Comparison of ENCODE assay signal across 10 mouse cellular contexts in the genomic region with DNA sequence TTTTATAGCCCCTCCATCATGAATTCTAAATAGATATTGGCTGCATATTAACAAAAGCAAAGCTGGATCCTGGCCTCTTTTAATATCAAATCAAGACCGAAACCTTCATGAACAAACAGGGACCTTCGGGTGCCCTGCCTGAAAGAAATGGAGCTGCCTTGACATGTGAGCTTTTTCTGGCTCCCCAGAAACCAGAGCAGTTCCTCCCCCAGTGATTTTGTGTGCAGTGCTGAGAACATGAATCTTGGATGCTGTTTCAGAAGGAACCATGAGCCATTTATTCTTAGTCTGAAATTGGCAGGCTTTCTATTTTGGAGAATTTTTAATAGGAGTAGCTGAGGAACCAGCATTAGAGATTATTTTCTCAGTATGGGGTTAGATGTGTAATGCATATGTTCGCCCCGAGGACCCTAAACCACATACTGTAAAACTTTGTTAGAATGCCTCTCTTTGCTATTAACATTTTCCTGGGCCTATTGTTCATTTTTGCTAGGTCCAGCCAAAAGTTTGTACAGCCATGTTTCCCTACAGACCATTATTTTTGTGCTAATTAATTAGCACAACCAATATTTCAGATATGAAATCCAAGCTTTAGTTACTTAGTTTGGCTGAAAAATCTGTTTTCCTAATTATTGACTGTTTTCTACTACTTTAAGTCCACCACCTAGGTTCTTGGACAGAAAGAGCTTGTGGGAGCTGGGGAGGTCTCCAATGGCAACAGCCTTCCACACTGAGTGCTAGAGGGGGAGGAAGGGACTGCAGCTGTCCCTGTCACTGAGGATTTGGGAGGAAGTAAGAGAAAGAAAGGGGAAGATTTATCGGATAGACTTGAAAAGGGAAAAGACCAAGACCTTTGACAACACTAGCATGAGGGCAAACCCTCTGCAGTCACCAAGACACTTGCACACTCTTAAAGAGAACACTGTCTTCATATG.
DNase-seq lines count a peak whose midpoint lies in the region; ATAC-seq and TF ChIP-seq lines count a peak whose summit lies in the region.
"Had no signal": no experiment of that assay in that cellular context is flagged by ENCODE, and none has a peak within 500 bp of the region (broad histone marks: within the 10 kb centered on the region; RNA-seq: fewer than 3 reads in every experiment).

No protein-coding gene starts in this region.

- H3K27ac ChIP-seq in kidney, postnatal 0 days, result no peak overlapping the region
- no peak overlapping the region for H3K27ac ChIP-seq in kidney, embryonic 15.5 days
- peak overlapping the region; percentile 72 for H3K27ac ChIP-seq in limb, embryonic 13.5 days
- H3K27ac ChIP-seq: embryonic facial prominence, embryonic 12.5 days had no signal

- H3K9me3 ChIP-seq in kidney, postnatal 0 days (replicated peaks; ENCODE audit: low read length), result no peaks in the 10 kb centered on the region
- no peaks in the 10 kb centered on the region for H3K9me3 ChIP-seq in kidney, embryonic 15.5 days (replicated peaks)
- H3K9me3 ChIP-seq in limb, embryonic 13.5 days, result no peaks in the 10 kb centered on the region
- H3K9me3 ChIP-seq: embryonic facial prominence, embryonic 12.5 days had no signal

- 69% methylated on average over 5 of the region's 5 CpGs for WGBS in kidney, postnatal 0 days
- WGBS in kidney, embryonic 15.5 days, result 72% methylated on average over 5 of the region's 5 CpGs
- 47% methylated on average over 5 of the region's 5 CpGs for WGBS in limb, embryonic 13.5 days

- H3K4me2 ChIP-seq in kidney, postnatal 0 days (ENCODE audit: low read length), result no peak overlapping the region
- H3K4me2 ChIP-seq in kidney, embryonic 15.5 days, result no peak overlapping the region
- no peak overlapping the region for H3K4me2 ChIP-seq in limb, embryonic 13.5 days (replicated peaks)
- H3K4me2 ChIP-seq: embryonic facial prominence, embryonic 12.5 days had no signal

- H3K27me3 ChIP-seq in kidney, postnatal 0 days (ENCODE audit: insufficient read depth, low read length), result no peaks in the 10 kb centered on the region
- H3K27me3 ChIP-seq in kidney, embryonic 15.5 days, result no peaks in the 10 kb centered on the region
- H3K27me3 ChIP-seq in limb, embryonic 13.5 days, result no peaks in the 10 kb centered on the region
- H3K27me3 ChIP-seq: embryonic facial prominence, embryonic 12.5 days had no signal

- no peaks in the 10 kb centered on the region for H3K36me3 ChIP-seq in kidney, postnatal 0 days (ENCODE audit: insufficient read depth, low read length)
- no peaks in the 10 kb centered on the region for H3K36me3 ChIP-seq in kidney, embryonic 15.5 days
- H3K36me3 ChIP-seq in limb, embryonic 13.5 days, result no peaks in the 10 kb centered on the region
- H3K36me3 ChIP-seq: embryonic facial prominence, embryonic 12.5 days had no signal

- H3K4me1 ChIP-seq in kidney, postnatal 0 days (replicated peaks; ENCODE audit: insufficient read depth, low read length), result no peaks in the 10 kb centered on the region
- no peaks in the 10 kb centered on the region for H3K4me1 ChIP-seq in kidney, embryonic 15.5 days
- H3K4me1 ChIP-seq in limb, embryonic 13.5 days, result peaks cover 9% of the 10 kb centered on the region

- no peak overlapping the region for H3K9ac ChIP-seq in kidney, postnatal 0 days (ENCODE audit: low read depth, low read length)
- H3K9ac ChIP-seq in kidney, embryonic 15.5 days, result no peak overlapping the region
- no peak overlapping the region for H3K9ac ChIP-seq in limb, embryonic 13.5 days
- H3K9ac ChIP-seq: embryonic facial prominence, embryonic 12.5 days had no signal

- H3K4me3 ChIP-seq in kidney, postnatal 0 days (replicated peaks; ENCODE audit: low read depth, low read length), result no peak overlapping the region
- no peak overlapping the region for H3K4me3 ChIP-seq in kidney, embryonic 15.5 days (replicated peaks)
- no peak overlapping the region for H3K4me3 ChIP-seq in limb, embryonic 13.5 days
- H3K4me3 ChIP-seq: embryonic facial prominence, embryonic 12.5 days had no signal

- DNase-seq in adrenal gland, postnatal 10 days, result peak; percentile 20
- DNase-seq in adrenal gland, adult 2 months, result no peak
- DNase-seq in kidney, postnatal 0 days (ENCODE audit: low spot score), result peak; percentile 32
- peak; percentile 34 to 39 for DNase-seq in gastrocnemius, adult 8-10 months (ENCODE audit: low spot score in 2 of 2)
- no peak for DNase-seq in c-Kit-positive CD71-positive TER-119-positive erythroid progenitor cells, embryonic 14.5 days (ENCODE audit: low spot score)
- no peak for DNase-seq in kidney, postnatal 25 days

- TF ChIP-seq CTCF in kidney, postnatal 0 days (IDR thresholded peaks at IDR 0.05; ENCODE audit: low read depth), result no peak

- no peak for ATAC-seq in kidney, postnatal 0 days (replicated peaks; ENCODE audit: low FRiP score, low read depth)
- no peak for ATAC-seq in kidney, embryonic 15.5 days (replicated peaks; ENCODE audit: low FRiP score)
- ATAC-seq in limb, embryonic 13.5 days (ENCODE audit: low FRiP score, low read depth), result peak; percentile 89
- ATAC-seq: lung, postnatal 0 days had no signal

Comparison
In these comparisons a context has a peak if more than half of its experiments do, and no peak if none do; other contexts are left out.
1. DNase-seq: peak in adrenal gland, postnatal 10 days (single experiment), kidney, postnatal 0 days (single experiment) and gastrocnemius, adult 8-10 months (2 of 2); none in adrenal gland, adult 2 months (single experiment), c-Kit-positive CD71-positive TER-119-positive erythroid progenitor cells, embryonic 14.5 days (single experiment) and kidney, postnatal 25 days (0 of 2).